Mouse (Mus musculus) lung, adult 10 weeks (tissue): Measurements from ENCODE around the gene Gm5294. TPM values are rescaled to one million over a fixed set of nuclear protein-coding genes. Genes with fewer than 3 reads are reported as not detected.

Experiments
- polyA plus RNA-seq: library from polyadenylated mRNA; stranded (reverse); fragments of 350-450 nt; fragmentation: Illumina TruSeq; extraction: RNeasy Lipid Tissue Mini Kit (QIAGEN cat#74804); gene quantifications from one replicate; pipeline ENCODE4 v1.2.3, GENCODE M21; 2014; ENCODE audit warnings: low read depth, low replicate concordance; ENCODE audit not compliant: insufficient read depth

Gene Gm5294
- not detected for polyA plus RNA-seq

GRCm38 (mm10) chr5:138819780-138820179 lies at the start of gene Gm5294:
Gene Gm5294 (plus strand): TSS chr5:138820080.

Other genes starting within 250 kb of the Gm5294 start
- 23.5 TPM for gene Zfp68, start 200.3 kb upstream of the Gm5294 start, polyA plus RNA-seq
- 2.8 TPM for gene A430033K04Rik, start 197.2 kb upstream of the Gm5294 start, polyA plus RNA-seq
- 5.3 TPM for gene Fam20c, start 65.6 kb upstream of the Gm5294 start, polyA plus RNA-seq
- 45.9 TPM for gene Pdgfa, start 177.3 kb downstream of the Gm5294 start, polyA plus RNA-seq